Mouse (Mus musculus) thymus, postnatal 14 days (tissue): ENCODE data around the gene Pth2r.

ENCODE experiments used
- DNase-seq: peaks from one replicate; pipeline ENCODE4 v3.0.0; 2021

Gene Pth2r

DNA sequence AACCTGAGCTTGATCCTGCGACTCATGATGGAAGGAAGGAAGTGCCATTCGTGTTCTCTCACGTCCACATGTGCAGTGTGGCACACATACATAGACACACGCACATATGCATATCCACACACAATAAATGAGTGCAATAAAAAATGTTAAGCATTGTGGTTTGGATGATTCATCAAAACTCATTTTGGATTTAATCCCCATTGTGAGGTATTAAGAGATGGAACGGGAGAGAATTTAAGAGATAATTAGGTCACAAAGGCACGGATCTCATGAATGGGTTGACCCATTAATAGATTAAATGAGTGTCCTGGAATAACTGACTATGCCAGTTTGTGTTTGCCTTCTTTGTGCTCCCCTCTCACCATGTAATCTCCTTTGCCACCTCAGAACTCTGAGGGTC, at the start of gene Pth2r:
Gene Pth2r (plus strand): TSS at position 301 of the 400 bp plus-strand sequence.
- DNase-seq, result no peak

DNA sequence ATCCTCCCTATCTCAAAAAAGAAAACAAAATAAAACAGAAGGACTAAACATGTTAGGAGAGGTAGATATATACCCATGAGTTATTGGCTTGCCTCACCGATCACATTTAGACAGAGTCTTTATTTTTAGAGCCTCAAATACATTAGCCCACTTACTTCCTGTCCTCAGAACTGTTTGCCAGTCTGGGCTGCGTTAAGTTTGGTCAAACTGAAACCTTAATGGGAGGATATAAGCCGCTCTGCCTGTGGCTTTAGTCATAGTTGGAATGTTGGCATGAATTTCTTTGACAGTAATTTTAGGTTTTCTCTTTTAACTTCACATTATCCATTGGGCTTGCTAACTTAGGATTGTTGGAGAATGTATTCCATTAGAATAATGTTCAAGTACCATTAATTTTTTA, 44.1 kb upstream of the Pth2r start:
- no peak for DNase-seq

DNA sequence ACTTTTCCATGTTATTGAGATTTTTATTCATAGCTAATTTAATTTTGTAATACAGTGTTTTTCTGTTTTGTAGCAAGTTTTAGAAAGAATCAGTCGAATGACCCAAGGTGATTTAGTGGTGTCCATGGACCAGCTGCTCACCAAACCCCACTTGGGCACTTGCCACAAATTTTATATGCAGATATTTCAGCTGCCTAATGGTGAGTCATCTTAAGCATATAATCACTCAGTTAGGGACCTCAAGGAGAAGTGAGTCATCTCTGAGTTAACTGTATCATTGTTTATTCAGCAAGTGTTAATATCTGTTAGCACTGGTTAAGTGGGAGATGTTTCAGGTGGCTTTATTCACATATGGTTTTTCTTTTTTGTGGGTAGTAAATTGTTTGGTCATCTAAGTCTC, 36.2 kb upstream of the Pth2r start:
- no peak for DNase-seq

DNA sequence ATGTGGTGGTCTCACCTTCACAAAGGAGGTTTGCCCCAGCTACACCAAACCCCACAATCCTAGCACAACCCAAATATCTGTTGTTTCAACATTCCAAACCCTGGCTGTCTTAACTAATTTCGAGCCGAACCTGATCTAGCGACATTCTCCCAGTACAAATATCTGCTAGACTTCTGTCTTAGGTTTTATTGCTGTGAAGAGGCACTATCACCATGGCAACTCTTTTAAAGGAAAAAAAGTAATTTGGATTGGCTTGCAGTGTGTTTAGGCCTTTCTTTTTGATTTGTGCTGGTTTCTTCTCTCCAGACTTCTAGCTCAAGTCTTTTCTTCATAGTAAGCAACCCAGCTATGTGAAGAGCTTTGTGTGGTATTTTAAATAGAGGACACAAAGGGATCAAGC, 1.4 kb upstream of the Pth2r start:
- no peak for DNase-seq

DNA sequence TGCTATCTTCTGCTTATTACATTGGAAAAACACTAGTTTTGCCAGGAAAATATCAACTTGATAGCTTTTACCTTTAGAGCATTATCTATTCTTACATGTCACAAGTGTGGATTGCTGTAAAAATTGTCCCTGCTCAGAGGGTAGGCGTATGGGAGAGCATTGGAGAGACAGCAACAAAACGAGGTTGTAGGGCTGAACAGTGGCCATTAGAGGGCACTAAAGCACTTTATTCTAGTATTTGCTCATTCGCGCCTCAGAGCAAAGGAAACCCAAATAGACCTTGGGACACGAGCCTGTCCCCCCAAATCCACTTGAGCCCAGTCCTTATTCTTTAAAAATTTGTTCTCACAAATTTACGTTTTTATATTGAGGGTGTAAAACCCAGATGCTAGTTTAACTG, 910 bp downstream of the Pth2r start:
- peak; percentile 26 for DNase-seq

DNA sequence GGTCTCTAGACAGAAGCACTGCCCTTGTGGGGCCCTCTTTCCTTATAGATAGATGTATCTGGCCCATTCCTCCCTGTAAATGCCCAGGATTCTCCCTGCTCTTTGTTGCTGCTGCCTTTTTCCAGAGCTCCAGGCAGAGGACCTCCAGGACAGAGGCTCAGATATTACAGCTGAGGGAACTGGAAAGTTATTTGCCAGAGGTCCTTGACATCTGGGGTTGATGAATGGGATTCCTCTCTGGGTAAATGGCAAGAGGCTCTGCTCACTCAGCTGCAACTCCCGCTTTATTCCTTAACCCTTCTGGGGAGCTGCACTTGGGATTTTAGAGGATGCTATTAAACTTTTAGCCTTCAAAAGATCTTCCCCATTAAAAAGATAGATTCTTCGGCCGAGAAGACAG, 26.6 kb downstream of the Pth2r start:
- DNase-seq, result no peak

DNA sequence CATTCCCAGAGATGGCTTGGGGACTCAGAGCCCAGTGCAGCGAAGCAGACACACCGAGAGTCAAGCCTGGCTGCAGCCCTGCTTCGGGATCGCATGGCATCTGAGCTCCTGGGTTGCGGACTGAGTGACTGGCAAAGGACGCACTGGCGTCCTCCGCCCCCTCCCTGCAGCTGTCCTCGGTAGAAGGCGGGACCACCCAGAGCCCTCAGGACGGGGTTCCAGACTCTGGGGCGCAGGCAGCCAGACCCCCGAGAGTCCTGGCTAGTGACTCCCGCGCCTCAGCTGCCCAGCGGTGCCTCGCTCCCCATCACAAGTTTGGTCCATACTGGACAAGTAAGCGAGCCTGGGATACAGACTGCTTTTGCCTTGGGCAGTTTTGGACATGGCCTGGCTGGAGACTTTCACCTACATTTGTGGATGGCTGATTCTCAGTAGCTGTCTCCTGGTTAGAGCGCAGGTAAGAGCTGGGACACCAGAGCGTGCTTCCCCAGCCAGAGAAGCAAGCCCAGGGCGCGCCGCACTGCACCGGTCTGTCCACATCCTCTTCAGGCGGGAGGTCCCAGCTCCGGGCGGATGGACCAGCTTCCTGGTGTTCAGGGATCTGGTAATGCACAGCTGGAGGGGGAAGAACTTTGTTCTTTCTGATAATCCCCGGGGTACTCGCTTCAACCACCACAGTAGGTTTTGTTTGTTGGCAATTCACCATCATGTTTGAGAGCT, 29.5 kb downstream of the Pth2r start:
- DNase-seq, result no peak

DNA sequence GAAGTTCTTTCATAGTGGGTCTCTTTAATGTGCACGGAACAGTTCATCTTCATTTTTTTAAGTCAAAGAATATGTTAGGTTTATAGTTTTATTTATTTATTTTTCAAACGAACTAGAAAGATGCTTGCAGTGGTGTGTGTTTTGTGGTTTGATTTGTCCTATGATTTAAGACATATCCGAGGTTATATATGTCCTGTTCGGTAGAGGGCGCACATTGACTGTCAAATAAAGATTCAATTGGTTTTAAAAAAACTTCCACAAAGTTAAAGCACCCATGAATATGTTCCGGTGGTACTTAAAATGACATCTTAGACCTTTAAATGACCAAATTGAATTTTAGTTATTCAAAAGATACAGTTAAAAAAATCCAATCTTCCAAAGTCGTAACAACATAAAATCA, 30.3 kb downstream of the Pth2r start:
- DNase-seq, result no peak

DNA sequence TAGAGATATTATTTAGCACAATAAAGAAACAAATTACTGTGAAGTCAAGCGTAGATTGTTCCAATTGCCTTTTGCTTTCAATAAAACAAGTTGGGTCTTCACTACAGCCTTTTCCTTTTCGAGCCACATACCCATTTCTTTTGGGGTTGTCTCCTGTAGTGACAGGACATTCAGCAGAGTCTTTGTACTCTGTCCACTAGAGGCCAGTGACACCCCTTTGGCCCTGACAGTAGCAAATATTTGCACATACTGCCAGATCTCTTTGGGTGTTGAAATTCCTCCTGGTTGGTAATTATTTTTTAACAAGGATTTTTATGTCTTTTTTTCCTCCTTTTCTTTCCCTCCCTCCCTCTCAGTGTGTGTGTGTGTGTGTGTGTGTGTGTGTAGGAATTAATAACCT, 31.0 kb downstream of the Pth2r start:
- DNase-seq, result no peak

DNA sequence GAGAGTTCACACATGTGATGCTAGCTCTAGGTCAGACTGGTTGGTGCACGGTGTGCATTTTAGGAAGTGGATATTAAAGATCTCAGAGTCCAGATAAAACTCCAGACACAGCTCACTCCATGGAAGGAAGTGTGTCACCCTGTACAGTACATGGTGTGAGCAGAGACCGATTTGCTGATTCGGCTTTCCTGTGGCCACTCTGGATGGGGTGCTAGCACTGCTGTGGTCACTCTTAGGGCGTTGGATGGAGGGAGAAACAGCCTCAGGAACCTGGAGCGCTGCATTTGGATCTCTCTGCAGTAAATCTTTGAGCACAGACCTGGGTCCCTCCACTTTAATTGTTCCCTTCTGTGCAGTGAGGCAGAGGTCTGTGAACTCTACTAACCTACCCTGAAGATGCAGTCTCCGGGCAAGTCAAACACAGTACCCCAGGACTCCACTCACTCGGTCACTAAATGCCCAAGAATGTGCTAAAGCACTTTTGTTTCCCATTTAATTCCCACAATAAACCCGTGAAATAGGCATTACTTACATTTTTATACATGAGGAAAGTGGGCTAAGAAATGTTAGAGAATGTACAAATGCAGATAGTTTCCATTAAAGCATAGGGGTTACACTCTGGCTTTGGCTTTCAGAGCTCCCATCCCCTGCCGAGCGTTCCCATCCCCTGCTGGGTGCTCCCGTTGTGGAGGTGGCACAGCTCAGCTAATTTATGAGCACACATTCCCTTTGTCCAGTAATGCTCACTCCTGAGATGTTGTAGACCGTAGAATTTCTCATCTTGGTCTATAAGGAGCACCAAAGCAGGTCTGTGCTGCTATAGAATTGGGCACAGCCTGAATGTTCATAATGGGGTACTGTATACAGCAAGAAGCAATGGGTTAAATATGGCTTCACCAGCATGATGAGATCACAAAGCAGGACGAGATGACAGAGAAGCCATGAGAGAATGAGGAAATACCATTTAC, 32.5 kb downstream of the Pth2r start:
- no peak for DNase-seq

DNA sequence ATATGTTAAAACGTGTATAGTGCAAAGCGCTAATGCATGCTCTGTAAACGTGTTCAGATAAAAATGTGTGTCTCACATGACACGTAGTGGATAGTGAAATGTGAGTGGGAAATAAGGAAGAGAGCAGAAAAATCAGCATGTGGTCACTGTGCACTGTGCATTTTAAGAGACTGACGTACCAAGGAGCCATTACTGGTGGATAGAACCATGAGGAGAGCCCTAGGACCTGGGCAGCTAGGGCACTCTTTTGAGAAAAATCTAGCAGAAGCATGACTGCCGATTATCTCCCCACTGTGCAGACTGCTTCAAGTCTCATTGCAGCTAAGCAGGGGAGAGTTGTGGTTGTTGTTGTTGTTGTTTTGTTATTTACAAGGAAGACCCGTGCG, 33.2 kb downstream of the Pth2r start:
- no peak for DNase-seq

DNA sequence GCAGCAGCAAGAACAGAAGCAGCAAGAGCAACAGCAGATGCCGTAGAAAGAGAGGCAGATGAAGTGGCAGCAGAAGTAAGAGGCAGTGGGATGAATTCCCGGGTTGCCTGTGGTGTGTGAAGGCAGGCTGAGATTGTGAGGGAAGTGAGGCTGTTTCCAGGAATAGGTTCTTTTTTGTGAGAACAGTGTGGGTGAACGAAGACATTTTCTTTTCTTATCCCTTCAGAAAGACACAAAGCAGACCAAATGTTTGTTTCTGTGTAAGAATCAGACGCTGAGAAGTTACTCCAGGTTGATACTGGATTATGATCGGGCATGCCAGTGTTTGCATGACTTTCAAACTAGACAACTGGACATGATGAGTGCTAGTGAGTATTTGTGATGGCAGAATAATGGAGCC, 52.2 kb downstream of the Pth2r start:
- DNase-seq, result no peak

DNA sequence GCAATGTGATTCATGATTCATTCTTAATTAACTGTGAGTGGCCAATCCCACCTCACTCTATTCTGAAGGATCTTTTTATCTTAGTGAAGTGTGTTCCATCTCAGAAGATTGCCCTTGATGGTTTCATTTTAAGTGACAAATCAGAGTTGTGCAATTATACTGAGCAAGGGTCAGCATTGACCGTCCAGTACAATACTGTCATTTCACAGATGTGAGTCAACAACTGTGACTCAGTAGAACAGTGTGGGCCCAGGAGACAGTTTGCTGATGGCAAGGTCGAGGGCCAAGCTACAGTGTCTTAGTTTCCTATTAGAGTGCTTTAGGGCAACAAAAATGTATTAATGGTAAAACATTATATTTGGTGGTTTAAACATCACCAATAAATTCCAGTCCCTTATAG, 55.9 kb downstream of the Pth2r start:
- DNase-seq, result no peak

DNA sequence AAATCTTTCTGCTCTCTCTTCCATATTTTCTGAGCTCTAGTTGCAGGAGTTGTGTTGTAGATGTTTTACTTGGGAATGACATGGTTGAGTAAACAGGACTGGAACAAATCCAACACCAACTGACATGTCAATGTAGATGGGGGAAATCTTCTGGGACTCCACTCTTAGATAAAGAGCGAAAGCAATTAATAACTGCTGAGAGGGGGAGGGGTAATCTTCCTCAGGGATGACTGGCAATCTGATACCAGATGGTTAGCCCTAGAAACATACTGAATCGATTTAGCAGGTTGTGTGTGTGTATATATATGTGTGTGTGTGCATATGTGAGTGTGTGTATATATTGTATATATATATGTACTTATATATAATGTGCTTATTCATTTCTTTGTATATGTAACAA, 58.4 kb downstream of the Pth2r start:
- no peak for DNase-seq

DNA sequence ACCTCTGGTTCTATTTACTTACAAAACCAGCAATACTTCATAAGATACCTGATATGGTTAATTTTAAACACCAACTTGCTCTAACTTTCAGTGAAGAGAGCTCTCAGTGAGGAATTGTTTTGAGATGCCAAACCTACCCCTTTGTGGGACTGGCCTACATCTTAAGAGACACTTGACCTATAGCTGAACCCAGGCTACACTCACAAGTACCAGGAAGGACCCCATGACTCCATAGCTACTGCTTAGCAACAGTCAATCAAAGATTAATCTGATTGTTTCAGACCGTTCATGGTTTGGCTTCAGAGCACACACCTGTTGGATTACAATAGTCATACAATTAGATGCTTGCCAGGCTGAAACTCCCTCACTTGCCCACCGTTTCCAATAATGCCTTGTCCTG, 71.1 kb downstream of the Pth2r start:
- DNase-seq, result no peak

DNA sequence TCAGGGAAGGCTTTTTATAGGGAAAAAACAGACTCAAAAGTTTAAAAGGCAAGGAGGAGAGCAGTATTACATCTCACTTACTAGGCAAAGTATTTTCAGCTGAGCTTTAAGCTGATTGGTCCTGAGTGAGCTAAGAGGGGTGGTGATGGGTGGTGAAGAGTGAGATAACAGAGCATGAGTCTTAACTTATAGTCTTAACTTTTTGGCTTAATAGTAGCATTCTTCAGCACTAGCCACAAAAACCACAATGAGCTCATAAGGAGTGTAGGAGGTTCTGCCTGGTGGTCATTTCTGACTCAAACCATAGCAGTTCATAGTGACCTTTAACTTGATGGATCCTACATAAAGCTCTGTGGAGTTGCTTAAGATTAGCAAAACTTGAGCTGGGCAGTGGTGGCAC, 72.3 kb downstream of the Pth2r start:
- DNase-seq, result no peak

DNA sequence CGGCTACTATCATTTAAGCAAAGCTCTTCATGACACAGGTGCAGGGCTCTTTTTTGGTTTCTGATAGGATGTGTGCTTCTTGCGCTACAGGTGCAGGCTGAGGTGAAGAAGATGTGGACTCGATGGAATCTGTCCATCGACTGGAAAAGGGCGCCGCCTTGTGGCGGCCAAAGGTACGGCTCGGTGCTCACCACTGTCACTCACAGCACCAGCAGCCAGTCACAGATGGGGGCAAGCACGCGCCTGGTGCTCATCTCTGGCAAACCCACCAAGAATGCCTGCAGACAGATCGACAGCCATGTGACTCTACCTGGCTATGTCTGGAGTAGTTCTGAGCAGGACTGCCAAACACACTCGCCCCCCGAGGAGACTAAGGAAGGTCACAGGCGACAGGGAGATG, 106.5 kb downstream of the Pth2r start:
- DNase-seq, result peak; percentile 9

DNA sequence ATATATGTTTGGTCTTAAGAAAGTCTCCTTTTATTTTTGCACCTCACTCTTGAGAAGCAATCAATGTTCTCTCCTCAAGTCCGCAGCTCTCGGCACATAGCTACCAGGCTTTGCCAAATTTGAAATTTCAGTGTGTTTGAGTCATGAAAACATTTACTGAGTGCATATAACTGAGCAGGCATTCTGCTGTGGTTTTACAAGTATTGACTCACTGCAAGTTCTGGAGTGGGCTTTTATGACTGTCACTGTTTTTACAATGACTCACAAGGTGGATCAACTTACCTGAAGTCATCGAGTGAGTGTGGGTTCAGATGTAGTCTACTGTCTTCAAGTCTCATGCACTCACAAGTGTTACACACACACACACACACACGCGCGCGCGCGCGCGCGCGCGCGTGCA, 107.8 kb downstream of the Pth2r start:
- DNase-seq, result no peak

DNA sequence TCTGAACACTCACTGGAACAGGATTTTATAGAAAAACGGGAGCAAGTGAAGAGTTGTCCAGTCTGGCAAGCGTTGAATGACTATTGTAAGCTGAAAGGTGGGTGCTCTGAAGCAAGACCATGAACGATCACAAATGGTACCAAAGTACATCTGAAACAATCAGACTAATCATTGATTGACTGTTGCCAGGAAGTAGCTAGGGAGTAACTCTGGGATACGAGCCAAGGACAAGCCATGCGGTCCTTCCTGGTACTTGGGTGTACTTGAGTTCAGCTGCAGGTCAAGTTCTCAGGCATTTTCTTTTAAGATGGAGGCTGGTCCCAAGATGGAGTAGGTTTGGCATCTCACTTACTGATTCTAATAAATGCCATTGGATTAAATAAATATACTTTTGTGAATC, 125.6 kb downstream of the Pth2r start:
- DNase-seq, result no peak

DNA sequence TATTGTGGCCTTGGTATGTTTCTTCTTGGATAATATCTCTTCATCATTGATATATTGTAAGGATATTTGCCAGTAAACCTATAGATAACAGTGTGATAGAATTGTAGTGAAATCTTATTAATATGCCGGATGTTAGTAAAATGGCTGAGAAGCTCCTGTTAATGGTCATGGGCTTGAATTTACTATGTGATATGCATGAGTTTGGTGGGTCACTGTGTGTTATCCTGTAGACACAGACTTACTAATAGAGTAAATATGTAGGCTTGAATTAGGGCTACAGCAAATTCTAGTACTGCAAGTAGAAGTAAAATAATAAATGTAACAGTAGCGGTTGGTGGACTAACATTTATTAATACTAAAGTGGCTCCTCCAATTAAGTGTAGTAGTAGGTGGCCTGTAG, 139.1 kb downstream of the Pth2r start:
- DNase-seq, result no peak

DNA sequence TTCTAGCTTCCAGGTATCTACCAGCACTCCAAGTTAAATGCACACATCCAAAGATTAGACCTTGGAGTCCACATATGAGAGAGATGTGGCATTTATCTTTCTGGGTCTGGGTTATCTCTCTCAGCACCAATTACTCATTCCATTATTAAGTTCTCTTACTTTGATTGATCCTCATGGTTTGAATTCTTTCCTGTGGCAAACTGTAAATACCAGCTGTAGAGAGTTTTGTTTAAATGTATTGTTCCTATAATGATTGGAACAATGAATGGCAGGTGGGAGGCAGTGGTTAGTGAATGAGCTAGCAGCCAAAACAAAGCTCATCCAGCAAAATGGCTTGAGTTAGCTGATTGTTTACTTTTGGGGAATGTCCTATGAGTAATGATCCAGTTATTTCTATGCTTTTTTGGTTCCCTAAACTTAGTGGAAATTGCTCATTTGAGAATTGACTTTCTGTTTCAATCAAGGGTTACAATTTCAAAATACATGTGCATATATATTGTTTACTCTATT, 140.7 kb downstream of the Pth2r start:
- DNase-seq, result no peak
